Mouse (Mus musculus): ENCODE results near the gene Sds.

DNA sequence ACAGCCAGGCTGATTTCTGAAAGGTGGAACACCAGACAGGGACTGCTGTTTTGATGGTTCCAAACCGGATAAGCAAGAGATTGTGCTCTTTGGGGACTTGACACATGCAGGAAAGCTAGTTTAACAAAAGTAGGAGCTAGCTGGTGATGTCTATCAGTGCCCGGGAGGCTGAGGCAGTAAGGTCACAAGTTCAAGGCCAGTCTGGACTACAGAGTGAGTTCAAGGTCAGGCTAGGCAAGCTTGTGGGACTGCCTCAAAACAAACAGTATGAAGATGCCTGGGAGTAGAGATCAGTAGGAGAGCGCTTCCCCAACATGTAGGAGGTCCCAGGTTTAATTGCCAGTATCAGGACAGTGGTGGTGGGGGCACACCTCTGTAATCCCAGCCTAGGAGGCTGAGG, 20.7 kb downstream of the Sds start:
- no peak for TF ChIP-seq CTCF (conservative IDR thresholded peaks at IDR 0.05; ENCODE audit: low read length)
- no peak for TF ChIP-seq NANOG (IDR thresholded peaks at IDR 0.05; ENCODE audit: borderline replicate concordance, low read length)

All from E14TG2a.4 (cell line).